Mouse (Mus musculus) myocyte (in vitro differentiated cells): ENCODE results near the gene Ube4b.

Source experiments
- MAX ChIP-seq: IDR thresholded peaks from one replicate; pipeline ENCODE4 v1.6.1; 2011; ENCODE audit warnings: low read depth, mild to moderate bottlenecking, control low read depth
- MYOG ChIP-seq, 3 experiments: IDR thresholded peaks; one replicate each; pipeline ENCODE4 v1.6.1; 2011; ENCODE audit warnings: control low read depth in 2 of 3, low read depth in 2 of 3, mild to moderate bottlenecking in 2 of 3; ENCODE audit not compliant: insufficient read length in 2 of 3, control insufficient read depth in 1 of 3, insufficient read depth in 1 of 3
- POLR2A ChIP-seq: IDR thresholded peaks from one replicate; pipeline ENCODE4 v1.6.1; 2011; ENCODE audit warnings: low read depth, mild to moderate bottlenecking, control low read depth, moderate library complexity; ENCODE audit not compliant: insufficient read length
- REST ChIP-seq: IDR thresholded peaks from one replicate; pipeline ENCODE4 v1.6.1; 2011; ENCODE audit warnings: mild to moderate bottlenecking, control low read depth, moderate library complexity; ENCODE audit not compliant: insufficient read depth, insufficient read length
- TCF12 ChIP-seq: IDR thresholded peaks from one replicate; pipeline ENCODE4 v1.6.1; 2011; ENCODE audit warnings: mild to moderate bottlenecking, control low read depth; ENCODE audit not compliant: poor library complexity, insufficient read depth, severe bottlenecking

DNA sequence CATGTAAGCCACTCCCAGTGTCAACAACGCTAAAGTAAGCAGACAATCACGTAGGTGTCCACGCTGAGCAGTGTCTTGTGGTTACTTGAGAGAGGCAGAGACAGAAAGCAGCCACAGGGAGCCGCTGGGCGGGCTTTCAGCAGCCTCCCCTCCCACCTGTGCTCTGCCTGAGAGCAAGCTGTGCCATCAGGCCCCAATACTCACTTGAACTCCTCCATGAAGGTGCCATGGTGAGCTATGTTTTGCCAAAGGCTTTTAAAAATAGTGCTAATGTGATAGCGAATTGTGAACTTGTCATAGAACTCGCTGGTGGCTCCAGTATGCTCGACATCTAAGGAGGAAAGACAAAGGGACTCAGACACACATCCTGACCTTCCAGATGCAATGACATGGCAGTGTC lies 82.2 kb downstream of the Ube4b start:
- TF ChIP-seq POLR2A, result no peak
- no peak for TF ChIP-seq MAX
- no peak for TF ChIP-seq REST
- TF ChIP-seq MYOG (IDR thresholded peaks at IDR 0.05; ENCODE audit: control insufficient read depth in 1 of 3, insufficient read depth in 1 of 3, insufficient read length in 2 of 3, low read depth in 2 of 3), result no peak
- TF ChIP-seq TCF12, result no peak
